Mouse (Mus musculus): ENCODE data around the gene Bicral. TPM values are rescaled to one million over a fixed set of nuclear protein-coding genes. Genes with fewer than 3 reads are reported as not detected.

The Bicral gene
- polyA plus RNA-seq, 1 experiment from 2014 or later, result 3.0 TPM

DNA sequence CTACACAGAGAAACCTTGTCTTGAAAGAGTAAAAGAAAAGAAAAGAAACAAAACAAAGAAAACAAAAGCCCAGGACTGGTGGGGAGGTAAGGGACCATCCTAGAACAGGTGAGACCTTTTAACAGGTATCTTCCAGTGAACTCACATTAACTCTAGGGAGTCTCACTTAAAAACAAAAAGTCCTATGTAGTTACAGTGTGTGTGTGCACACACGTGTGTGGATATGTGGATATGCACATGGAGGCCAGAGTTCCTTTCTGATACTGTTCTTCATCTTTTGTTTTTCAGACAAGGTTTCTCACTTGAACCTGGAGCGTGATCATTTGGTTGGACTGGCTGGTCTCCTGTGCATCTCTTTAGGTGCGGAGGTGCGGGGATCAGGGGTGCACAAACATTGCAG is 107.7 kb downstream of the Bicral start:
- H3K27ac ChIP-seq (ENCODE audit: low read length), result no peak overlapping the region
- H3K9me3 ChIP-seq (ENCODE audit: low read length), result no peaks in the 10 kb centered on the region
- peaks cover 9% of the 10 kb centered on the region; the same call in 1 of the 2 replicates for H3K36me3 ChIP-seq (ENCODE audit: insufficient read depth, low read length)
- H3K27me3 ChIP-seq (replicated peaks; ENCODE audit: insufficient read depth, low read length), result no peaks in the 10 kb centered on the region
- WGBS, result 89% methylated on average over 4 of the region's 4 CpGs
- H3K9ac ChIP-seq (replicated peaks; ENCODE audit: low read depth), result no peak overlapping the region
- no peak overlapping the region for H3K4me3 ChIP-seq (ENCODE audit: low read depth, low read length)
- ATAC-seq (no peak), DNase-seq (ENCODE audit: low spot score) (no peak)
- H3K4me1 ChIP-seq (ENCODE audit: insufficient read depth, low read depth, low read length), result peaks cover 4% of the 10 kb centered on the region; the same call in 1 of the 2 replicates
- TF ChIP-seq CTCF (IDR thresholded peaks at IDR 0.05) (no peak), EP300 (IDR thresholded peaks at IDR 0.05) (no peak)
- no peak overlapping the region for H3K4me2 ChIP-seq (replicated peaks; ENCODE audit: low read depth, low read length)

DNA sequence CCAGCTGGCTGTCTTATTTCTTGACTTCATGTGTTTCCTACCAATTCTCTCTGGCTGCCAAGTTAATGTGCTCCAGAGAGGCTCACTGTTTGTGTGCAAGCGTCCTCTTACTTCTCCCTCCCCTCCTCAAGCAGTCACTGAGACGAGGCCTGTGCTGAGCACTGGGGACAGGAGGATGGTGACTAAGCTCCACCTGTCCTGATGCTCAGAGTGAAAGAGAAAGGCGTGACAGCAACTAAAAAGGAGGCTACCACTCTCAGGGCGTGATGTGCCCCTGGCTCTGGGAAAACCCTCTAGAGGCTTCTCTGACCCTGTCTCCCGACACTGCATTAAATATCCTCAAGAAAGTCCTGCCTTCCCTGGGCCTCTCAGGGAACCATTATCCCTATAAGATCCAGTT is 109.0 kb downstream of the Bicral start:
- Histone ChIP-seq H3K9ac (replicated peaks; ENCODE audit: low read depth) (no peak overlapping the region), H3K4me2 (replicated peaks; ENCODE audit: low read depth, low read length) (no peak overlapping the region), H3K9me3 (ENCODE audit: low read length) (no peaks in the 10 kb centered on the region), H3K4me3 (ENCODE audit: low read depth, low read length) (no peak overlapping the region), H3K27me3 (replicated peaks; ENCODE audit: insufficient read depth, low read length) (no peaks in the 10 kb centered on the region), H3K27ac (ENCODE audit: low read length) (no peak overlapping the region), H3K36me3 (ENCODE audit: insufficient read depth, low read length) (peaks cover 9% of the 10 kb centered on the region; the same call in 1 of the 2 replicates), H3K4me1 (ENCODE audit: insufficient read depth, low read depth, low read length) (peaks cover 4% of the 10 kb centered on the region; the same call in 1 of the 2 replicates)
- ATAC-seq (no peak), DNase-seq (ENCODE audit: low spot score) (no peak)
- TF ChIP-seq CTCF (IDR thresholded peaks at IDR 0.05) (no peak), EP300 (IDR thresholded peaks at IDR 0.05) (no peak)
- WGBS, result 88% methylated on average over 5 of the region's 5 CpGs

Other genes with a start within 250 kb of the Bicral start
- gene Ptk7, start 229.0 kb downstream of the Bicral start, polyA plus RNA-seq (2015; fragmentation: Nextera tagmentation; extraction: Ambion mirVana), result 73.2 and 75.8 TPM in 2 replicates
- 36.5 and 38.4 TPM in 2 replicates for gene Klc4, start 212.5 kb downstream of the Bicral start, polyA plus RNA-seq (2015; fragmentation: Nextera tagmentation; extraction: Ambion mirVana)
- gene Mrpl2, start 212.3 kb downstream of the Bicral start, polyA plus RNA-seq (2015; fragmentation: Nextera tagmentation; extraction: Ambion mirVana), result 69.2 and 88.6 TPM in 2 replicates
- 21.8 and 22.1 TPM in 2 replicates for gene Cul7, start 208.1 kb downstream of the Bicral start, polyA plus RNA-seq (2015; fragmentation: Nextera tagmentation; extraction: Ambion mirVana)
- 35.2 and 38.5 TPM in 2 replicates for gene Rrp36, start 184.1 kb downstream of the Bicral start, polyA plus RNA-seq (2015; fragmentation: Nextera tagmentation; extraction: Ambion mirVana)
- gene Mea1, start 179.7 kb downstream of the Bicral start, polyA plus RNA-seq (2015; fragmentation: Nextera tagmentation; extraction: Ambion mirVana), result 113 and 114 TPM in 2 replicates
- 96.7 and 111 TPM in 2 replicates for gene Klhdc3, start 177.6 kb downstream of the Bicral start, polyA plus RNA-seq (2015; fragmentation: Nextera tagmentation; extraction: Ambion mirVana)
- gene Ppp2r5d, start 153.4 kb downstream of the Bicral start, polyA plus RNA-seq (2015; fragmentation: Nextera tagmentation; extraction: Ambion mirVana), result 31.7 and 31.8 TPM in 2 replicates
- gene Pex6, start 147.0 kb downstream of the Bicral start, polyA plus RNA-seq (2015; fragmentation: Nextera tagmentation; extraction: Ambion mirVana), result 18.5 and 23.4 TPM in 2 replicates
- gene Gnmt, start 129.3 kb downstream of the Bicral start, polyA plus RNA-seq (2015; fragmentation: Nextera tagmentation; extraction: Ambion mirVana), result 13.0 and 14.9 TPM in 2 replicates
- 44.1 and 47.0 TPM in 2 replicates for gene Cnpy3, start 106.3 kb downstream of the Bicral start, polyA plus RNA-seq (2015; fragmentation: Nextera tagmentation; extraction: Ambion mirVana)
- 0.14 TPM in 1 of 2 replicates, not detected in the other for gene Ptcra, start 94.8 kb downstream of the Bicral start, polyA plus RNA-seq (2015; fragmentation: Nextera tagmentation; extraction: Ambion mirVana)
- 73.9 and 80.1 TPM in 2 replicates for gene 2310039H08Rik, start 85.8 kb downstream of the Bicral start, polyA plus RNA-seq (2015; fragmentation: Nextera tagmentation; extraction: Ambion mirVana)
- 83.2 and 83.7 TPM in 2 replicates for gene Rpl7l1, start 75.8 kb downstream of the Bicral start, polyA plus RNA-seq (2015; fragmentation: Nextera tagmentation; extraction: Ambion mirVana)
- gene Tbcc, start 32.2 kb upstream of the Bicral start, polyA plus RNA-seq (2015; fragmentation: Nextera tagmentation; extraction: Ambion mirVana), result 47.7 and 51.0 TPM in 2 replicates
- gene Prph2, start 52.0 kb upstream of the Bicral start, polyA plus RNA-seq (2015; fragmentation: Nextera tagmentation; extraction: Ambion mirVana), result not detected in 2 replicates
- gene Ubr2, start 152.1 kb upstream of the Bicral start, polyA plus RNA-seq (2015; fragmentation: Nextera tagmentation; extraction: Ambion mirVana), result 10.7 and 11.8 TPM in 2 replicates